In genomic region chr12:101102648-101103047, GRCm38 (mm10) we compare ENCODE assay signal across 8 mouse cellular contexts. TPM values are rescaled to one million over a fixed set of nuclear protein-coding genes. Genes with fewer than 3 reads are reported as not detected.
DNase-seq lines count a peak whose midpoint lies in the region; ATAC-seq and TF ChIP-seq lines count a peak whose summit lies in the region.
"Had no signal": no experiment of that assay in that cellular context is flagged by ENCODE, and none has a peak within 500 bp of the region (broad histone marks: within the 10 kb centered on the region; RNA-seq: fewer than 3 reads in every experiment).

No protein-coding gene starts in this region.

- peak; percentile 69 for TF ChIP-seq CTCF in kidney, adult 2 months (conservative IDR thresholded peaks at IDR 0.05; ENCODE audit: insufficient read depth, insufficient read length, low read depth, low read length)
- peak; percentile 47 for TF ChIP-seq CTCF in lung, embryonic 14.5 days (IDR thresholded peaks at IDR 0.05; ENCODE audit: low read depth)

- no peak overlapping the region for H3K27ac ChIP-seq in kidney, adult 2 months (ENCODE audit: insufficient read depth, low read depth, low read length)
- no peak overlapping the region for H3K27ac ChIP-seq in kidney, embryonic 15.5 days
- H3K27ac ChIP-seq in embryonic facial prominence, embryonic 11.5 days (replicated peaks; ENCODE audit: low read depth, low read length) = no peak overlapping the region
- no peak overlapping the region for H3K27ac ChIP-seq in lung, embryonic 14.5 days (ENCODE audit: low read depth)
- H3K27ac ChIP-seq: limb, embryonic 15.5 days had no signal

- H3K9me3 ChIP-seq in kidney, embryonic 15.5 days (replicated peaks) = peaks cover 3% of the 10 kb centered on the region; the same call in 1 of the 2 replicates
- no peaks in the 10 kb centered on the region for H3K9me3 ChIP-seq in embryonic facial prominence, embryonic 11.5 days (replicated peaks; ENCODE audit: control insufficient read depth, low read length)
- H3K9me3 ChIP-seq in lung, embryonic 14.5 days (ENCODE audit: low read depth, low read length) = no peaks in the 10 kb centered on the region
- H3K9me3 ChIP-seq: limb, embryonic 15.5 days had no signal

- no peaks in the 10 kb centered on the region for H3K4me1 ChIP-seq in kidney, adult 2 months (ENCODE audit: control insufficient read depth, insufficient read depth, low read length)
- H3K4me1 ChIP-seq in kidney, embryonic 15.5 days = no peaks in the 10 kb centered on the region
- no peaks in the 10 kb centered on the region for H3K4me1 ChIP-seq in embryonic facial prominence, embryonic 11.5 days (ENCODE audit: control insufficient read depth, insufficient read depth, low read length)
- H3K4me1 ChIP-seq in lung, embryonic 14.5 days (ENCODE audit: insufficient read depth) = no peaks in the 10 kb centered on the region

- no peaks in the 10 kb centered on the region for H3K36me3 ChIP-seq in kidney, adult 2 months (ENCODE audit: control insufficient read depth, insufficient read depth, low read length)
- no peaks in the 10 kb centered on the region for H3K36me3 ChIP-seq in kidney, embryonic 15.5 days
- H3K36me3 ChIP-seq in embryonic facial prominence, embryonic 11.5 days (replicated peaks; ENCODE audit: control insufficient read depth, insufficient read depth, low read depth, low read length) = no peaks in the 10 kb centered on the region
- no peaks in the 10 kb centered on the region for H3K36me3 ChIP-seq in lung, embryonic 14.5 days (ENCODE audit: insufficient read depth)
- H3K36me3 ChIP-seq: limb, embryonic 15.5 days had no signal

- ATAC-seq in kidney, embryonic 15.5 days (replicated peaks; ENCODE audit: low FRiP score) = no peak
- ATAC-seq in embryonic facial prominence, embryonic 11.5 days (replicated peaks; ENCODE audit: insufficient number of reproducible peaks, low FRiP score, low TSS enrichment, low read depth) = peak; percentile 67
- no peak for ATAC-seq in lung, embryonic 14.5 days (ENCODE audit: insufficient read depth)

- H3K27me3 ChIP-seq in kidney, adult 2 months (replicated peaks; ENCODE audit: control insufficient read depth, insufficient read depth, low read length) = no peaks in the 10 kb centered on the region
- no peaks in the 10 kb centered on the region for H3K27me3 ChIP-seq in kidney, embryonic 15.5 days
- H3K27me3 ChIP-seq in embryonic facial prominence, embryonic 11.5 days (ENCODE audit: control insufficient read depth, insufficient read depth, low read length) = no peaks in the 10 kb centered on the region
- H3K27me3 ChIP-seq in lung, embryonic 14.5 days (ENCODE audit: insufficient read depth, low read length) = no peaks in the 10 kb centered on the region
- H3K27me3 ChIP-seq: limb, embryonic 15.5 days had no signal

- TF ChIP-seq POLR2A in kidney, adult 2 months (IDR thresholded peaks at IDR 0.05; ENCODE audit: low read depth, low read length) = no peak

- no peak overlapping the region for H3K4me2 ChIP-seq in kidney, embryonic 15.5 days
- H3K4me2 ChIP-seq in embryonic facial prominence, embryonic 11.5 days (ENCODE audit: low read depth, low read length) = no peak overlapping the region
- H3K4me2 ChIP-seq in lung, embryonic 14.5 days = no peak overlapping the region
- H3K4me2 ChIP-seq: limb, embryonic 15.5 days had no signal

- H3K9ac ChIP-seq in kidney, embryonic 15.5 days = no peak overlapping the region
- H3K9ac ChIP-seq in embryonic facial prominence, embryonic 11.5 days (replicated peaks; ENCODE audit: low read length) = no peak overlapping the region
- no peak overlapping the region for H3K9ac ChIP-seq in lung, embryonic 14.5 days
- H3K9ac ChIP-seq: limb, embryonic 15.5 days had no signal

- H3K4me3 ChIP-seq in kidney, adult 2 months (ENCODE audit: insufficient read depth, low read depth, low read length) = no peak overlapping the region
- H3K4me3 ChIP-seq in kidney, embryonic 15.5 days (replicated peaks) = no peak overlapping the region
- no peak overlapping the region for H3K4me3 ChIP-seq in embryonic facial prominence, embryonic 11.5 days (ENCODE audit: low read depth, low read length)
- H3K4me3 ChIP-seq in lung, embryonic 14.5 days (ENCODE audit: low read depth, low read length) = no peak overlapping the region
- H3K4me3 ChIP-seq: limb, embryonic 15.5 days had no signal

- WGBS in kidney, adult 2 months = 70% methylated on average over 3 of the region's 3 CpGs
- WGBS in kidney, embryonic 15.5 days = 79% methylated on average over 3 of the region's 3 CpGs
- 74% methylated on average over 3 of the region's 3 CpGs for WGBS in embryonic facial prominence, embryonic 11.5 days
- WGBS in lung, embryonic 14.5 days = 72% methylated on average over 3 of the region's 3 CpGs

- peak; percentile 62 for DNase-seq in kidney, adult 2 months
- peak; percentile 47 for DNase-seq in NIH3T3 (ENCODE audit: low read depth)
- peak; percentile 51 for DNase-seq in embryonic facial prominence, embryonic 11.5 days (ENCODE audit: low spot score)
- DNase-seq in lung, embryonic 14.5 days = peak; percentile 58
- DNase-seq in thymus, postnatal 0 days (ENCODE audit: low spot score) = peak; percentile 54
- DNase-seq in urinary bladder, adult 2 months (ENCODE audit: low spot score) = no peak

RNA-seq across cellular contexts. Expression of gene Ppp4r3a, which starts 19.1 kb away (rescaled TPM):
- polyA plus RNA-seq in kidney, adult 2 months (2012; rRNA removed) = 9.1 and 10.4 TPM in 2 replicates
- 43.5 and 44.0 TPM in 2 replicates for polyA plus RNA-seq in kidney, embryonic 15.5 days (2015; fragmentation: Nextera tagmentation; extraction: Ambion mirVana)
- polyA plus RNA-seq in embryonic facial prominence, embryonic 11.5 days (2014; fragmentation: Nextera tagmentation; extraction: Ambion mirVana) = 56.4 and 62.9 TPM in 2 replicates
- polyA plus RNA-seq in lung, embryonic 14.5 days (2014; fragmentation: Nextera tagmentation; extraction: Ambion mirVana) = 53.6 and 55.9 TPM in 2 replicates
- polyA plus RNA-seq in thymus, postnatal 0 days (2015; fragmentation: Nextera tagmentation; extraction: Ambion mirVana) = 34.1 and 44.2 TPM in 2 replicates
- polyA plus RNA-seq in urinary bladder, adult 2 months (2012; rRNA removed) = 31.2 and 33.4 TPM in 2 replicates
